Mouse (Mus musculus) cerebellum, adult 9-11 months (tissue): ENCODE measurements at regions not wholly inside any gene's neighbourhood (a gene's known extent, or its start where the extent isn't known, plus 50 kb on each side); places are given as distances from the start of the nearest gene placed in this dataset.
A peak's percentile ranks its signal among the peaks of the same experiment; 100 is the strongest.

Experiments used
- DNase-seq: peaks from one replicate; pipeline ENCODE4 v3.0.0; 2022

- DNase-seq = no peak
Measured at GRCm38 (mm10) chr3:38397615-38397956, 87.1 kb downstream of the Ankrd50 start.

- peak; percentile 11 for DNase-seq
Measured at GRCm38 (mm10) chr3:38396760-38397614, 87.7 kb downstream of the Ankrd50 start.

GRCm38 (mm10) chr3:38394308-38394707, 90.3 kb downstream of the Ankrd50 start:
- DNase-seq = no peak

GRCm38 (mm10) chr3:38389647-38390046, 95.0 kb downstream of the Ankrd50 start:
- DNase-seq = no peak

- no peak for DNase-seq
Measured at GRCm38 (mm10) chr3:38388961-38389360, 95.7 kb downstream of the Ankrd50 start.

GRCm38 (mm10) chr3:38382743-38383142, 101.9 kb downstream of the Ankrd50 start:
- DNase-seq = no peak

GRCm38 (mm10) chr3:38381623-38382022, 103.0 kb downstream of the Ankrd50 start:
- no peak for DNase-seq

GRCm38 (mm10) chr3:38373690-38374089, 111.0 kb downstream of the Ankrd50 start:
- DNase-seq = no peak

GRCm38 (mm10) chr3:38371702-38372101, 112.9 kb downstream of the Ankrd50 start:
- DNase-seq = no peak

GRCm38 (mm10) chr3:38363888-38364287, 120.8 kb downstream of the Ankrd50 start:
- no peak for DNase-seq

GRCm38 (mm10) chr3:38361411-38361810, 123.2 kb downstream of the Ankrd50 start:
- DNase-seq = no peak

GRCm38 (mm10) chr3:38360974-38361373, 123.7 kb downstream of the Ankrd50 start:
- DNase-seq = no peak

GRCm38 (mm10) chr3:38360421-38360921, 124.2 kb downstream of the Ankrd50 start:
- no peak for DNase-seq

GRCm38 (mm10) chr3:38357905-38358491, 126.6 kb downstream of the Ankrd50 start:
- no peak for DNase-seq

- no peak for DNase-seq
Measured at GRCm38 (mm10) chr3:38344283-38344682, 140.4 kb downstream of the Ankrd50 start.

- DNase-seq = no peak
Measured at GRCm38 (mm10) chr3:38341666-38342065, 143.0 kb downstream of the Ankrd50 start.

- DNase-seq = peak; percentile 38
Measured at GRCm38 (mm10) chr3:38333321-38333910, 151.2 kb downstream of the Ankrd50 start.

GRCm38 (mm10) chr3:38331169-38331568, 153.5 kb downstream of the Ankrd50 start:
- no peak for DNase-seq

- DNase-seq = no peak
Measured at GRCm38 (mm10) chr3:38327286-38327685, 157.4 kb downstream of the Ankrd50 start.

GRCm38 (mm10) chr3:38326211-38326610, 158.4 kb downstream of the Ankrd50 start:
- peak; percentile 49 for DNase-seq

GRCm38 (mm10) chr3:38324663-38325062, 160.0 kb downstream of the Ankrd50 start:
- DNase-seq = no peak

- DNase-seq = no peak
Measured at GRCm38 (mm10) chr3:38322426-38322825, 162.2 kb downstream of the Ankrd50 start.

GRCm38 (mm10) chr3:38321620-38322019, 163.0 kb downstream of the Ankrd50 start:
- DNase-seq = no peak

GRCm38 (mm10) chr3:38320998-38321397, 163.6 kb downstream of the Ankrd50 start:
- DNase-seq = no peak
